Mouse (Mus musculus) forebrain, embryonic 11.5 days (tissue): Measurements from ENCODE around the gene Tmem242. TPM values are rescaled to one million over a fixed set of nuclear protein-coding genes. Genes with fewer than 3 reads are reported as not detected.

ENCODE experiments used
- ATAC-seq: fragments of 200-750 bp; cut with Nextera tagmentation; replicated peaks from 2 replicates; pipeline ENCODE4 v1.8.0; 2017; ENCODE audit warnings: moderate TSS enrichment; ENCODE audit not compliant: low FRiP score
- DNase-seq: peaks from one replicate; pipeline ENCODE4 v3.0.0-alpha.2; 2017; ENCODE audit warnings: low spot score
- H3K27ac ChIP-seq: fragments of 300-500 bp; sonication (generic); 2 replicates; pipeline ENCODE4 v1.5.1; 2014; ENCODE audit warnings: low read depth, low read length
- H3K27me3 ChIP-seq: fragments of 300-500 bp; sonication (generic); 2 replicates; pipeline ENCODE4 v1.6.1; 2014; ENCODE audit warnings: mild to moderate bottlenecking, low read length, mixed read lengths; ENCODE audit not compliant: control insufficient read depth, insufficient read depth
- H3K36me3 ChIP-seq: fragments of 300-500 bp; sonication (generic); 2 replicates; pipeline ENCODE4 v1.6.1; 2014; ENCODE audit warnings: mild to moderate bottlenecking, low read length, moderate library complexity, mixed read lengths; ENCODE audit not compliant: control insufficient read depth, insufficient read depth
- H3K4me1 ChIP-seq: fragments of 300-500 bp; sonication (generic); replicated peaks from 2 replicates; pipeline ENCODE4 v1.6.1; 2014; ENCODE audit warnings: low read length, mixed read lengths; ENCODE audit not compliant: control insufficient read depth, insufficient read depth
- H3K4me2 ChIP-seq: fragments of 300-500 bp; sonication (generic); 2 replicates; pipeline ENCODE4 v1.6.1; 2014; ENCODE audit warnings: low read depth, mild to moderate bottlenecking, low read length, moderate library complexity, mixed read lengths; ENCODE audit not compliant: severe bottlenecking
- H3K4me3 ChIP-seq: fragments of 300-500 bp; sonication (generic); 2 replicates; pipeline ENCODE4 v1.5.1; 2014; ENCODE audit warnings: low read depth, low read length
- H3K9ac ChIP-seq: fragments of 300-500 bp; sonication (generic); 2 replicates; pipeline ENCODE4 v1.6.1; 2014; ENCODE audit warnings: low read length
- H3K9me3 ChIP-seq: fragments of 300-500 bp; sonication (generic); 2 replicates; pipeline ENCODE4 v1.6.1; 2016; ENCODE audit warnings: low read length, mixed read lengths; ENCODE audit not compliant: control insufficient read depth
- WGBS: fragments of 180-500 bp; shearing (Covaris S2); extraction: QIAGEN DNeasy Blood & Tissue Kit; methylation state at CpG from one replicate; pipeline ENCODE4 v1.1.7; 2014; 5-methylcytosine and 5-hydroxymethylcytosine counted together
- polyA plus RNA-seq: library from polyadenylated mRNA; unstranded; fragments of >200 nt; fragmentation: Nextera tagmentation; extraction: Ambion mirVana; gene quantifications from 2 replicates; pipeline ENCODE4 v1.2.1, GENCODE M21; 2014

The Tmem242 gene
- polyA plus RNA-seq, 1 experiment from 2014 or later: 140 TPM

DNA sequence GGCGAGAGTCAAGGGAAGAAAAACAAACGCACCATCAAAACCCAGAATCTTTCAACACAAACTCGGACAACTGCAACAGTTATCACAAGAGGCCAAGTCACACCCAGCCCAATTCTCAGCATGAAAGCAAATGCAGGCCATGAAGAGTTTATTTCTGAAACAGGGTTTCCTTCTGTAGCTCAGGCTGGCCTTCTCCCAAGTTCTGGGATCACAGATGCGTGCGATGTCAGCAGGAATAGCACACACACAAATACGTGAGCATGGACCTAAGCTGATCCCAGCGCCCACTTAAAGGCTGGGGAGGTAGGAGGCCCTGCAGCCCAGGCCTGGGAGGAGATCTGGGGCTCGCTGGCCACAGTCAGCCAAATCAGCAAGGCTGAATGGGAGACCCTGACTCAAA is 15.9 kb downstream of the Tmem242 start:
- 89% methylated on average over 8 of the region's 8 CpGs for WGBS
- H3K27me3 ChIP-seq: no peaks in the 10 kb centered on the region
- no peaks in the 10 kb centered on the region for H3K4me1 ChIP-seq
- H3K9me3 ChIP-seq: no peaks in the 10 kb centered on the region
- no peak overlapping the region for H3K27ac ChIP-seq
- H3K9ac ChIP-seq: no peak overlapping the region
- ATAC-seq (no peak), DNase-seq (peak; percentile 41)
- H3K4me2 ChIP-seq: no peak overlapping the region
- no peak overlapping the region for H3K4me3 ChIP-seq
- H3K36me3 ChIP-seq: no peaks in the 10 kb centered on the region; the same call in 1 of the 2 replicates

DNA sequence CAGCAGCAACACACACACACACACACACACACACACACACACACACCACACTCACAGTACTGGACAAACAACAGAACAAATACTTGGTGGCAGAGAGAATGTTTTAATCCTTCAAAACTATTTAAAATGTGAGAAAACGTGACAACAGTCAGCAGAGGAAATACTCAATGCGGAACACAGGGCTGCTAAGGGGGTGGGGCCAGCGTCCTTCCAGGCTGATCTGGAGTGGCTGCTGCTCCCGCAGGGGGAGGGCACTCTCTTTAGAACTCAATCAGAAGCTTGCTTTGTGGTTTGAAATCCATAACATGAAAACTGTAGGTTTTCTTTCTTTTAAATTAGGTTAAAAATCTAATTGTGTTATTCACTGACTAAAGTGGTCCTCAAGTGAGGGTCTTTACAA is 18.2 kb downstream of the Tmem242 start:
- 60% methylated on average over 4 of the region's 4 CpGs for WGBS
- DNase-seq (no peak), ATAC-seq (no peak)
- Histone ChIP-seq H3K27me3 (no peaks in the 10 kb centered on the region), H3K9me3 (no peaks in the 10 kb centered on the region), H3K4me1 (no peaks in the 10 kb centered on the region), H3K9ac (no peak overlapping the region), H3K4me2 (no peak overlapping the region), H3K27ac (no peak overlapping the region), H3K36me3 (no peaks in the 10 kb centered on the region; the same call in 1 of the 2 replicates), H3K4me3 (no peak overlapping the region)

DNA sequence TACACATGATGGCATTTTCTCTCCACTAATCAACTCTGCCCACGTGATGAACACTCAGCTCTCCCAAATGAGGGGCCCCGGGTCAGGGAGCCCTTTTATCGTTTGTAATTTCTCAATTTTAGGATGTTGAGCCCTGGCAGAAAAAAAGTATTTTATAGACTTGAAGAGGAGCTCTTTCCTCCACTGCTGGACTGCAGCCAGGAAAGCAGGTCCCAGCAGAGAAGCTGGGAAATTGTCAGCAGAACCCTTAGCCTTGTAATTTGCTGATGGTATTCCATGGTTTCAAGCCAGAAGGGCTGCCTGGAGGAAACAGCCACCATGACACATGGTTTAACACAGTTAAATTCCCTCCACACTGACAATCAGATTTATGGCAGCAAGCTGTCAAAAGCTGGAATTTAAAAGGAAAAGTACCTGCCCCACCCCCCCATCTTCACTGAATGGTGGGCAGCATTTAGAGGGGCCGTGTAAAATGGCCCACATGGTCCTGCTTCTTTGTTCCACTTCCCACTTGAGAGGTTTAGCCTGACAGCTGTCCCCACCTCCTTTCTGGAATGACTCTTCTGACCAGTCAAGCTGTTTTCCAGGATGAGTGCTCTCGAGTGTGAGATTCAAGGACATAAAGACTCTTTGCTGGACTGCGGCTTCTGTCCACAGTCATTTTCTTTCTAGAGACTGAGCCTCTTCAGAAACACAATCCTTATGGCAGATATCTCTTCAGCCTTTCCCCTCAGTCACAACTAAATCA is 20.1 kb downstream of the Tmem242 start:
- Histone ChIP-seq H3K27me3 (no peaks in the 10 kb centered on the region), H3K4me2 (no peak overlapping the region), H3K27ac (no peak overlapping the region), H3K36me3 (no peaks in the 10 kb centered on the region), H3K4me1 (no peaks in the 10 kb centered on the region), H3K4me3 (no peak overlapping the region), H3K9ac (no peak overlapping the region), H3K9me3 (no peaks in the 10 kb centered on the region)
- 79% methylated on average over 6 of the region's 6 CpGs for WGBS
- DNase-seq: no peak
- no peak for ATAC-seq

DNA sequence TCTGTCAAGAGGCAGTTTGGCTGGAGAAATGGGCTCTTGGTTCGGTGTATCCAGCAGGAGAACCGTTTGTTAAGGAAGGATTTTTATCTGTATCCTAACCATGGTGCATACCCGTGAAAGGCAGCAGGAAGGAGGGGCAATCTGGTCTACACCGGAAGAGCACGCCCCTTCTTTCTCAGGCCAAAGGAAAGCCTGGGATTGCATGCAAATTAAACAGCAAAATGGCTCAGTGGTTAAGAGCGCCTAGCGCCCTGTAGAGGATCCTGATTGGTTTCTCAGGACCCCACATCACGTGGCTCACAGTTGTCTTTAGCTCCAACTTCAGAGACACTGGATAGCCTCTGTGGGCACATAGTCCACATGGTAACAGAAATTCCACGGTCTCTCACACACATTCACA is 21.0 kb downstream of the Tmem242 start:
- H3K27me3 ChIP-seq: no peaks in the 10 kb centered on the region
- ATAC-seq (no peak), DNase-seq (no peak)
- H3K4me3 ChIP-seq: no peak overlapping the region
- no peaks in the 10 kb centered on the region for H3K9me3 ChIP-seq
- no peaks in the 10 kb centered on the region for H3K4me1 ChIP-seq
- 93% methylated on average over 9 of the region's 9 CpGs for WGBS
- H3K27ac ChIP-seq: no peak overlapping the region
- H3K36me3 ChIP-seq: no peaks in the 10 kb centered on the region
- H3K9ac ChIP-seq: no peak overlapping the region
- no peak overlapping the region for H3K4me2 ChIP-seq

DNA sequence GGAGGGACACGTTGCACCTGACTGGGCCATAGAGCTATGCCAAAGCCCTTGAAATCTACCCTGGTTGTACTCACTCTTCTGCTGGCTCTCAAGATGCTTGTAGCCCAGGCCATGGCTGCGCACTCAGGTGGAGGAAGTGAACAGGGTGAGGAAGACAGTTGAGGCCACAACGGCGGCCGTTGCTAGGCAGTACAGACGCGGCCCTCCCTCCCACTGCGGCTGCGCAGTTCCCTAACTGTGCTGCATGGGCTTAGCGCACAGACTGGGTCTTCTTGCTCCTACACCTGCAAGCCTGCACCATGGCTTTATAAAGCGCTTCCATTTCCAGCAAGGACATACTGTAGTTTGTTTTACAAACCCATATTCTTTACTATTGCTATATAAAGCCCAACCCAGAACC is 21.5 kb downstream of the Tmem242 start, which contains the start of gene Ldhal6b:
Gene Ldhal6b (minus strand): TSS at position 223 of the 400 bp plus-strand sequence.
- no peak within 1 kb of the TSS for H3K4me2 ChIP-seq
- no peaks in the 10 kb centered on the region for H3K9me3 ChIP-seq
- H3K4me1 ChIP-seq: no peaks in the 10 kb centered on the region
- H3K27me3 ChIP-seq: no peaks in the 10 kb centered on the region
- ATAC-seq (no peak), DNase-seq (no peak)
- H3K36me3 ChIP-seq: no peaks in the 10 kb centered on the region
- 94% methylated on average over 11 of the region's 11 CpGs for WGBS
- no peak within 1 kb of the TSS for H3K9ac ChIP-seq
- H3K4me3 ChIP-seq: no peak within 1 kb of the TSS
- H3K27ac ChIP-seq: no peak within 1 kb of the TSS

DNA sequence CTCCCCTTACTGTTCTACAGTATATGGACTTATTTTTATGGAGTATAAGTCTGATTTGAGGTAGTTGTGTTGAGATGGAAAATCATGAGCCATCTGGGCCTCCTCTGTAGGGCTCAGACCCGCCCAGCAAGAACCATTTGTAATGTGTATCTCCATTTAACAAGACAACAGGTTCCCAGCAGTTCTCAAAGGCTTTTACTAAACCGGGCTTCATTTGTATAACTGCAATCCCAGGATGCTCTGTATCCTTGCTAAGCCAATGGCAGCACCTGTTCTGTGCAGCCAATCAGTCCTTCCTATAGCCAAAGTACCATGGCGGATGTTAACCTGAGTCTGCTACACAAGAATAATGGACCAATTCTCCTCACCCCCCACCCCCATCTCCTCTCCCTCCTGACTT is 23.5 kb downstream of the Tmem242 start:
- Histone ChIP-seq H3K9ac (no peak overlapping the region), H3K36me3 (no peaks in the 10 kb centered on the region), H3K27ac (no peak overlapping the region), H3K27me3 (no peaks in the 10 kb centered on the region), H3K4me2 (no peak overlapping the region), H3K9me3 (no peaks in the 10 kb centered on the region), H3K4me3 (no peak overlapping the region), H3K4me1 (no peaks in the 10 kb centered on the region)
- 91% methylated on average over 3 of the region's 3 CpGs for WGBS
- ATAC-seq (no peak), DNase-seq (no peak)

DNA sequence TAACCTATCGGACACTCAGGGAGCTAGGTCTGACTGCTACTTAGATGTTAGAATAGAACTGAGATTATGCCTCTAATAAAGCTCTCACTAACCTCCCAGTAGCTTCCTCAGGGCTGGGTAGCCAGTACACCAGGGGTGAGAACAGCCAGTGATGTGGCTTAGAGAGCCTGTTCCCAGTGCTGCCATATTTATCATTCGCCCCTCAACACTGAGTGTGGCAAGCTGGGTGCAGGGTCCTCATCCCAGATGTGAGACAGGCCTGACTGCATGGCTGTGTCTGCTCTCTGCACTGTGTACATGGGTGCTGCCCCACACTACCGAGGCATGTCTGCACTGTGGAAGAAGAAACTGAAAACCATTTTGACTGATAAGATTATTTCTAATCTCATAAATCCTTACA is 26.0 kb downstream of the Tmem242 start:
- Histone ChIP-seq H3K27me3 (no peaks in the 10 kb centered on the region), H3K4me2 (no peak overlapping the region), H3K9me3 (no peaks in the 10 kb centered on the region), H3K4me1 (no peaks in the 10 kb centered on the region), H3K27ac (no peak overlapping the region), H3K4me3 (no peak overlapping the region), H3K36me3 (no peaks in the 10 kb centered on the region), H3K9ac (no peak overlapping the region)
- DNase-seq (no peak), ATAC-seq (no peak)
- 94% methylated on average over 3 of the region's 3 CpGs for WGBS

DNA sequence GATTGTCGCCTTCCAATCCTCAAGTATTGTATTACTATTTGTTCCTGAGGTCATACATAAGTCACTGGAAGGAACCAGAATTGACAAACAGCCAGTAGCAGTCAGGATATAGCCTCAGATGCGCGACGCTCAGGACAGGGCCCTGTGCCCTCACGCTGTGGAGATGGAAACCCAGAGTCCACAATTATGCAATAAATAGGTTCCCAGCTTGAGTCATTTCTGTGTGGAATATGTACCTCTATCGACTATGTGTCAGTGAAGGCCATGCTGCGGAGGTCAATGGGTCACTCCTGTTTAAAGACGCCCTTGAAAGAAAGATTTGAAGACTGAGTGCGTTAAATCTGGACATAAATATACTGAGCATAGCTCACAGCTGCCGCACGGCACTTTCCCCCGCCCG is 26.7 kb downstream of the Tmem242 start:
- Histone ChIP-seq H3K36me3 (no peaks in the 10 kb centered on the region), H3K9ac (no peak overlapping the region), H3K9me3 (no peaks in the 10 kb centered on the region), H3K4me3 (no peak overlapping the region), H3K4me1 (no peaks in the 10 kb centered on the region), H3K4me2 (no peak overlapping the region), H3K27me3 (no peaks in the 10 kb centered on the region), H3K27ac (no peak overlapping the region)
- DNase-seq (no peak), ATAC-seq (no peak)
- WGBS: 92% methylated on average over 13 of the region's 13 CpGs

DNA sequence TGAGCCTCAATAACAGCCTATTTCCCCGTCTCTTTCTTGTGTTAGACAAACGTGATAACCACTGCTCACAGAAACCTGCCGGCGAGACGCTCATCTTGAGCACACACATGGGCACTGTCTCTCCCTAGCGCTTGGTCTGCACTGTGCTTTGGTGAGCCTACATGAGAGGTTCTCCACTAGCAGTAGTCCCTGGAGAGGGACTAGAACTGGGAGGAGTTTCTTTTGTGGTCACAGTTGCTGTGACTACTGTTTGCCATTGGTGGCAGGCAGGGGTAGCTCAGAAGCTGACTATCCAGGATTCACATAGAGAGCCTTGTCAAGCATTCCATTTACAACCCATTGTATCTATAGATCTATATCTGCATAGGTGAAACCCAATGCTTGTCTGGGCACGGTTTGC is 27.3 kb downstream of the Tmem242 start:
- DNase-seq (no peak), ATAC-seq (no peak)
- H3K4me3 ChIP-seq: no peak overlapping the region
- H3K9me3 ChIP-seq: no peaks in the 10 kb centered on the region
- no peak overlapping the region for H3K9ac ChIP-seq
- no peaks in the 10 kb centered on the region for H3K36me3 ChIP-seq
- H3K27ac ChIP-seq: no peak overlapping the region
- H3K4me2 ChIP-seq: no peak overlapping the region
- no peaks in the 10 kb centered on the region for H3K27me3 ChIP-seq
- H3K4me1 ChIP-seq: no peaks in the 10 kb centered on the region
- 93% methylated on average over 7 of the region's 7 CpGs for WGBS
